ENCODE assay signal across 18 mouse cellular contexts in genomic region chr1:90396660-90397059, GRCm38 (mm10).
A peak's percentile ranks its signal among the peaks of the same experiment; 100 is the strongest.
DNase-seq lines count a peak whose midpoint lies in the region; ATAC-seq and TF ChIP-seq lines count a peak whose summit lies in the region.
"Had no signal": no experiment of that assay in that cellular context is flagged by ENCODE, and none has a peak within 500 bp of the region (broad histone marks: within the 10 kb centered on the region; RNA-seq: fewer than 3 reads in every experiment).

No protein-coding gene starts in this region.

- H3K36me3 ChIP-seq in hindbrain, embryonic 13.5 days = no peaks in the 10 kb centered on the region
- H3K36me3 ChIP-seq in hindbrain, embryonic 10.5 days = no peaks in the 10 kb centered on the region
- H3K36me3 ChIP-seq in embryonic facial prominence, embryonic 13.5 days = no peaks in the 10 kb centered on the region
- H3K36me3 ChIP-seq in neural tube, embryonic 13.5 days = no peaks in the 10 kb centered on the region
- H3K36me3 ChIP-seq: forebrain, embryonic 12.5 days; heart, embryonic 15.5 days; hindbrain, embryonic 15.5 days had no signal

- H3K4me2 ChIP-seq in hindbrain, embryonic 13.5 days = no peak overlapping the region
- 0 out of 2 replicates have a peak overlapping the region, but pooled peaks have one; percentile 0 for H3K4me2 ChIP-seq in embryonic facial prominence, embryonic 13.5 days
- no peak overlapping the region for H3K4me2 ChIP-seq in neural tube, embryonic 13.5 days
- H3K4me2 ChIP-seq: forebrain, embryonic 12.5 days; heart, embryonic 11.5 days; heart, embryonic 15.5 days; hindbrain, embryonic 15.5 days had no signal

- peak; percentile 28; the same call in 1 of the 2 replicates for ATAC-seq in hindbrain, embryonic 13.5 days (ENCODE audit: low FRiP score)
- ATAC-seq in embryonic facial prominence, embryonic 13.5 days (ENCODE audit: insufficient number of reproducible peaks, insufficient read depth, low FRiP score, low TSS enrichment, low read depth) = no peak
- ATAC-seq in neural tube, embryonic 13.5 days (ENCODE audit: low read depth) = no peak
- ATAC-seq: forebrain, postnatal 0 days had no signal

- H3K9me3 ChIP-seq in hindbrain, embryonic 13.5 days = no peaks in the 10 kb centered on the region
- no peaks in the 10 kb centered on the region for H3K9me3 ChIP-seq in hindbrain, embryonic 10.5 days
- no peaks in the 10 kb centered on the region for H3K9me3 ChIP-seq in embryonic facial prominence, embryonic 13.5 days
- H3K9me3 ChIP-seq in neural tube, embryonic 13.5 days = no peaks in the 10 kb centered on the region
- H3K9me3 ChIP-seq: forebrain, embryonic 12.5 days; heart, embryonic 15.5 days; hindbrain, embryonic 15.5 days had no signal

- 50% methylated on average over 1 of the region's 1 CpGs for WGBS in hindbrain, embryonic 13.5 days
- 68% methylated on average over 1 of the region's 1 CpGs for WGBS in hindbrain, embryonic 10.5 days
- WGBS in embryonic facial prominence, embryonic 13.5 days = 38% methylated on average over 1 of the region's 1 CpGs
- WGBS in neural tube, embryonic 13.5 days = 76% methylated on average over 1 of the region's 1 CpGs

- H3K27me3 ChIP-seq in hindbrain, embryonic 13.5 days = 0 out of 2 replicates have a peak, but pooled peaks cover 8% of the 10 kb centered on the region
- peaks cover 6% of the 10 kb centered on the region; the same call in 1 of the 2 replicates for H3K27me3 ChIP-seq in hindbrain, embryonic 10.5 days (ENCODE audit: insufficient read depth, poor library complexity, severe bottlenecking)
- no peaks in the 10 kb centered on the region for H3K27me3 ChIP-seq in embryonic facial prominence, embryonic 13.5 days
- H3K27me3 ChIP-seq in neural tube, embryonic 13.5 days = no peaks in the 10 kb centered on the region
- H3K27me3 ChIP-seq: forebrain, embryonic 12.5 days; heart, embryonic 15.5 days; hindbrain, embryonic 15.5 days had no signal

- no peak for DNase-seq in hindbrain, embryonic 10.5 days (ENCODE audit: low spot score)
- DNase-seq in brain, embryonic 14.5 days (ENCODE audit: low read depth) = peak; percentile 36
- DNase-seq in testis, postnatal 14 days (ENCODE audit: low spot score) = no peak
- no peak for DNase-seq in lung, postnatal 14 days
- DNase-seq: adrenal gland, postnatal 10 days; cerebellum, adult 18-20 months; forebrain, postnatal 0 days; gastrocnemius, postnatal 14 days; heart, adult 2 months; heart, postnatal 14 days had no signal

- H3K27ac ChIP-seq in hindbrain, embryonic 13.5 days = no peak overlapping the region
- H3K27ac ChIP-seq in hindbrain, embryonic 10.5 days = no peak overlapping the region
- peak overlapping the region; percentile 78 for H3K27ac ChIP-seq in embryonic facial prominence, embryonic 13.5 days
- peak overlapping the region; percentile 61; the same call in 1 of the 2 replicates for H3K27ac ChIP-seq in neural tube, embryonic 13.5 days (replicated peaks)
- H3K27ac ChIP-seq: heart, adult 2 months; heart, embryonic 15.5 days; hindbrain, embryonic 15.5 days had no signal

- no peak overlapping the region for H3K4me3 ChIP-seq in hindbrain, embryonic 13.5 days
- no peak overlapping the region for H3K4me3 ChIP-seq in hindbrain, embryonic 10.5 days
- H3K4me3 ChIP-seq in embryonic facial prominence, embryonic 13.5 days = no peak overlapping the region
- H3K4me3 ChIP-seq in neural tube, embryonic 13.5 days = no peak overlapping the region
- H3K4me3 ChIP-seq: erythroblast, embryonic 14.5 days; forebrain, embryonic 12.5 days; heart, adult 2 months; heart, embryonic 15.5 days; hindbrain, embryonic 15.5 days had no signal

- TF ChIP-seq POLR2A in brain, embryonic 14.5 days (IDR thresholded peaks at IDR 0.05; ENCODE audit: borderline replicate concordance, extremely low read depth, insufficient read depth, insufficient read length, poor library complexity, severe bottlenecking) = no peak

- peaks cover 12% of the 10 kb centered on the region for H3K4me1 ChIP-seq in hindbrain, embryonic 13.5 days (replicated peaks)
- peaks cover 26% of the 10 kb centered on the region for H3K4me1 ChIP-seq in hindbrain, embryonic 10.5 days (replicated peaks)
- H3K4me1 ChIP-seq in embryonic facial prominence, embryonic 13.5 days = peaks cover 41% of the 10 kb centered on the region
- peaks cover 21% of the 10 kb centered on the region for H3K4me1 ChIP-seq in neural tube, embryonic 13.5 days (replicated peaks)

- no peak for TF ChIP-seq CTCF in brain, embryonic 14.5 days (IDR thresholded peaks at IDR 0.05; ENCODE audit: borderline replicate concordance, extremely low read depth, insufficient read depth, insufficient read length)

- no peak overlapping the region for H3K9ac ChIP-seq in hindbrain, embryonic 13.5 days
- H3K9ac ChIP-seq in embryonic facial prominence, embryonic 13.5 days = no peak overlapping the region
- no peak overlapping the region for H3K9ac ChIP-seq in neural tube, embryonic 13.5 days
- H3K9ac ChIP-seq: forebrain, embryonic 12.5 days; forebrain, postnatal 0 days; heart, embryonic 15.5 days; hindbrain, embryonic 15.5 days had no signal

Comparison
In these comparisons a context has a peak if more than half of its experiments do, and no peak if none do; other contexts are left out.
1. H3K27ac ChIP-seq: peak in embryonic facial prominence, embryonic 13.5 days (single experiment) and neural tube, embryonic 13.5 days (single experiment); none in hindbrain, embryonic 13.5 days (single experiment) and hindbrain, embryonic 10.5 days (single experiment).